Mouse (Mus musculus) layer of hippocampus, adult 8-10 months (tissue): Measurements from ENCODE around the gene Gm21704. TPM values are rescaled to one million over a fixed set of nuclear protein-coding genes. Genes with fewer than 3 reads are reported as not detected.
A peak's percentile ranks its signal among the peaks of the same experiment; 100 is the strongest.
"Not testable (repeated sequence)": the region's sequence is repeated elsewhere in the genome, so short reads cannot be mapped to it uniquely, and the experiment has no call there.

Source experiments
- DNase-seq, 2 experiments: peaks; one replicate each; pipeline ENCODE4 v3.0.0; 2022; ENCODE audit warnings: low spot score in 2 of 2
- total RNA-seq, 4 experiments: library from RNA; stranded (reverse); gene quantifications; 2 replicates each; pipeline ENCODE4 v1.2.4; 2022

The Gm21704 gene
- not detected for total RNA-seq

GRCm38 (mm10) chrY:3410067-3410466 lies at the start of gene Gm21704, which contains the start of gene Gm21708:
Gm21704 (minus strand) TSS chrY:3410167.
Gm21708 (minus strand) TSS chrY:3410167.
- DNase-seq, result not testable (repeated sequence)

DNA sequence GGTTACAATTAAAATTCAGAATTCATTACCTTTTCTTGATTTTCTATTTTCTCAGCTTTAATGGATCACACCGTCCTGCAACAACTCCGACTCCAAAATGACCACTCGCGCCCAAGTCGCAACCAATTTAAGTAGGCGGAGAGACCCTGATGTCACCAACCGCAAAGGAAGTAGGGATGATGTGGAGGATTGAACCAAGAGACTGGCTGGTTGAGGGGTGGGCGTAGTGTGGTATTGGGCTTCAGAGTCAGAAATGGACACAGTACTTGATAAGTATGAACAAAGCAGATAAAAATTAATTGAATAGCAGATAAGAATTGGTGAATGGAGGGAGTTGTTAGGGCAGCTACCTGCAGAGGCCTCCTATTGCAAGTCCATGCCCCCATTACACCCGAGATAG lies 64.7 kb downstream of the Gm21704 start, which contains the start of gene Gm21693:
TSS of gene Gm21693 (minus strand) at position 101 of the 400 bp plus-strand sequence.
- DNase-seq, result not testable (repeated sequence)

GRCm38 (mm10) chrY:3340661-3341060 lies 69.3 kb downstream of the Gm21704 start:
- DNase-seq, result peak; percentile 15 to 18

Other genes with a start within 250 kb of the Gm21704 start
- gene Gm21677, start 103.7 kb downstream of the Gm21704 start, total RNA-seq, result not detected
- gene Gm21693, start 64.8 kb downstream of the Gm21704 start, total RNA-seq, result not detected
- not detected for gene Gm21708, start within 50 bp of the Gm21704 start, total RNA-seq